Mouse (Mus musculus): ENCODE results near the gene Cep89. TPM values are rescaled to one million over a fixed set of nuclear protein-coding genes. Genes with fewer than 3 reads are reported as not detected.

Cep89 gene
- polyA plus RNA-seq, 1 experiment, result 2.9 TPM

DNA sequence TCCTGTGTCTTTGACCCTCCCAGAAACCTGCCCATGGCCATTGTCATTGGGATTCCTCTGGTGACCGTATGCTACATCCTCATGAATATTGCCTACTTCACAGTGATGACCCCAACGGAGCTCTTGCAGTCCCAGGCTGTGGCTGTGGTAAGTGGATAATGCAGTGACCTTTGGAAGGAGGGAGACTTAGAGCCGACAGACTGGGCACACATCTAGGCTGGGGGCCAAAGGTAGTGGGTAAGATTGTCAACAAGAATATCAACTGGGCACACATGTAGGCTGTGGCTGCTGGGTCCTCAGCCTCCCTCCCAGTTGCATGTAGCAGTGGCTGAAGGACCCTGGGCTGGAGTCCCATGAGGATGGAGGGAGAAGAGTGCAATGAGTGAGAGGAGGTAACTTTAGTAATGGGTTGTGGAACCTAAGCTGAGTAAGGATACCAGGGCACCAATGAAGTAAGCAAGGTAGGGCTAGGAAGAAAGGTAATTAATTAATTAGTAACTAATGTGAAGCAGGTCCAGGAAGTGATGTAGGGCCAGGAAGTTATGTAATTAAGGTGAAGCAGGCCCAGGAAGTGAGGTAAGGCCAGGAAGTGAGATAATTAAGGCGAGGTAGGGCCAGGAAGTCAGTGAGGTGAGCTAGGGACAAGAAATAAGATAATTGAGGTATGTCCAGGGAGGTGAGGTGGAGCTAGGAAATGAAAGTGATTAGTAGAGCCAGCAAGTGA lies 59.4 kb downstream of the Cep89 start:
- Histone ChIP-seq H3K9me3 (ENCODE audit: control insufficient read depth, low read length) (no peaks in the 10 kb centered on the region), H3K27me3 (ENCODE audit: control insufficient read depth) (no peaks in the 10 kb centered on the region), H3K4me1 (ENCODE audit: control insufficient read depth) (no peaks in the 10 kb centered on the region), H3K36me3 (ENCODE audit: control insufficient read depth) (no peaks in the 10 kb centered on the region), H3K4me3 (replicated peaks) (no peak overlapping the region)
- TF ChIP-seq TAL1 (IDR thresholded peaks at IDR 0.05; ENCODE audit: low read length) (no peak), GATA1 (IDR thresholded peaks at IDR 0.05; ENCODE audit: low read length) (no peak)

DNA sequence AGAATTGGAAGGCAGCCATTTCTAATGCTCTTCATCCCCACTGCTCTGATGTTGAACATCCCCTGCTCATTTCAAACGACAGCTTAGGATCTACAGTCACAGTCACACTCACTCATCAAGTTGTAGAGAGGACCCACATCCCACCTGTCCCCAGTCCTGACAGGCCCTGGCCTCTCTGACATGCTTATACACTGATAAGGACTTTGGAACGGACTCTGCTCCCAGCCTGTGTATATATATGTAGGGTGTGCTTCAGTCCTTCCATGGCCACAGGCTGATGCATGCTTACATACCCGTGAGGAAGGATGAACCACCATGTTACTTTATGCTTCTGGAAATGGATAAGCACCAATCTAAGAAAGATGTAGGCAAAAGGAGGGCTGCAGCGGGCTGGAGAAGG lies 64.1 kb downstream of the Cep89 start:
- Histone ChIP-seq H3K36me3 (ENCODE audit: control insufficient read depth) (no peaks in the 10 kb centered on the region), H3K4me1 (ENCODE audit: control insufficient read depth) (no peaks in the 10 kb centered on the region), H3K9me3 (ENCODE audit: control insufficient read depth, low read length) (no peaks in the 10 kb centered on the region), H3K4me3 (replicated peaks) (no peak overlapping the region), H3K27me3 (ENCODE audit: control insufficient read depth) (no peaks in the 10 kb centered on the region)
- TF ChIP-seq GATA1 (IDR thresholded peaks at IDR 0.05; ENCODE audit: low read length), result no peak
- TF ChIP-seq TAL1 (IDR thresholded peaks at IDR 0.05; ENCODE audit: low read length), result no peak

DNA sequence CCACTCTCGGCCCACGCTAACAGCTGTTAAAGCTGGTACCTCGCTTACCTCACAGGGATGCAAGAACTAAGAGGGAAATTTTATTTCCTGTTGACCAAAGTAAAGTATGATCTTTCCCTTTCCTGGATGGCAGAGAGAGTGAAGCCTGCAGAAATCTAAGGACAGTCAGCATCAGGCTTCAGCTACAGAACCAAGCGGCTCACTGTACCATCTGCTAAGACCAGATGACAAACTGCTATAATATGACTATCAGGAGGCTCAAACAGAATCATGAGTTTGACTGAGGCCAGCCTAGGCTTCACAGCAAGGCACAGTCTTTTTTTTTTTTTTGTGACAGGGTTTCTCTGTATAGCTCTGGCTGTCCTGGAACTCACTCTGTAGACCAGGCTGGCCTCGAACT lies 68.2 kb downstream of the Cep89 start:
- Histone ChIP-seq H3K4me3 (replicated peaks) (no peak overlapping the region), H3K36me3 (ENCODE audit: control insufficient read depth) (no peaks in the 10 kb centered on the region), H3K9me3 (ENCODE audit: control insufficient read depth, low read length) (no peaks in the 10 kb centered on the region), H3K4me1 (ENCODE audit: control insufficient read depth) (no peaks in the 10 kb centered on the region), H3K27me3 (ENCODE audit: control insufficient read depth) (no peaks in the 10 kb centered on the region)
- TF ChIP-seq GATA1 (IDR thresholded peaks at IDR 0.05; ENCODE audit: low read length) (no peak), TAL1 (IDR thresholded peaks at IDR 0.05; ENCODE audit: low read length) (no peak)

DNA sequence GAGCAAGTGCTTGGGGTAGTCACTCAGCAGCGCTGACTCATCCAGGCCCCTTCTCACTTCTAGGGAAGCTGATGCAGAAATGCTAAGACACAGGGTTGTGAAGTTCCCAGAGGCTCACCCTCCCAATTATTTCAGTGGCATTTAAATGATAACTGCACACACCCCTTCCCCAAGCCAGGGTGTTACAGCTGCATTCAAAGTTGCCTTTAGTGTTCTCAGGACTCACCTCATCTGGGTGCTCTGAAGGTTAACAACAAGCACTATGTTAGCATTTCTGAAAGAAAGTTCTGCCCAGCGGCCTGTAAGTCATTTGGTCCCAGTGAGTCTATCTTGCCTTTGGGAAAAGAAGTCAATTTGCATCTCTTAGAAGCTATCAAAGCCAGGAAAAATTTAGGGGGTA lies 71.0 kb downstream of the Cep89 start:
- TF ChIP-seq GATA1 (IDR thresholded peaks at IDR 0.05; ENCODE audit: low read length) (no peak), TAL1 (IDR thresholded peaks at IDR 0.05; ENCODE audit: low read length) (no peak)
- H3K27me3 ChIP-seq (ENCODE audit: control insufficient read depth), result no peaks in the 10 kb centered on the region
- H3K36me3 ChIP-seq (ENCODE audit: control insufficient read depth), result no peaks in the 10 kb centered on the region
- no peaks in the 10 kb centered on the region for H3K9me3 ChIP-seq (ENCODE audit: control insufficient read depth, low read length)
- H3K4me3 ChIP-seq (replicated peaks), result no peak overlapping the region
- no peaks in the 10 kb centered on the region for H3K4me1 ChIP-seq (ENCODE audit: control insufficient read depth)

DNA sequence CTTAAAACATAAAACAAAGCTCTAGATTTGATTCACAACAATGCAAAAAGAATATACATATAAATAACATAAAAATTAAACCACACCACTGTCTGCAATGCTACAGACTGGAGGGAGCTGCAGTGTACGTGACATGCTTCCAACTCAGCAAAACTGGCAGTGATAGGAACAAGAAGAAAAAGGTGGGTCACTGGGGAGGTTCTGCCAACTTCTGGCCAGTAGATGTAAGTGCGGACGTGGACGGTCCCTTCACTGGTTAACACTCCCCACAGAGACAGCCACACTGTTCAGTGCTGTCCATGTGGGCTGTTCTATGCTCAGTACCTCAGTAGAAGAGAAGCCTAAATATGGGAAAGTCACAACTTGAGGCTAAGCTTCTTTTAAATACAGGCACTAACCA lies 74.0 kb downstream of the Cep89 start:
- TF ChIP-seq TAL1 (IDR thresholded peaks at IDR 0.05; ENCODE audit: low read length), result no peak
- TF ChIP-seq GATA1 (IDR thresholded peaks at IDR 0.05; ENCODE audit: low read length), result no peak
- no peaks in the 10 kb centered on the region for H3K4me1 ChIP-seq (ENCODE audit: control insufficient read depth)
- no peaks in the 10 kb centered on the region for H3K27me3 ChIP-seq (ENCODE audit: control insufficient read depth)
- no peaks in the 10 kb centered on the region for H3K9me3 ChIP-seq (ENCODE audit: control insufficient read depth, low read length)
- no peaks in the 10 kb centered on the region for H3K36me3 ChIP-seq (ENCODE audit: control insufficient read depth)
- H3K4me3 ChIP-seq (replicated peaks), result no peak overlapping the region

DNA sequence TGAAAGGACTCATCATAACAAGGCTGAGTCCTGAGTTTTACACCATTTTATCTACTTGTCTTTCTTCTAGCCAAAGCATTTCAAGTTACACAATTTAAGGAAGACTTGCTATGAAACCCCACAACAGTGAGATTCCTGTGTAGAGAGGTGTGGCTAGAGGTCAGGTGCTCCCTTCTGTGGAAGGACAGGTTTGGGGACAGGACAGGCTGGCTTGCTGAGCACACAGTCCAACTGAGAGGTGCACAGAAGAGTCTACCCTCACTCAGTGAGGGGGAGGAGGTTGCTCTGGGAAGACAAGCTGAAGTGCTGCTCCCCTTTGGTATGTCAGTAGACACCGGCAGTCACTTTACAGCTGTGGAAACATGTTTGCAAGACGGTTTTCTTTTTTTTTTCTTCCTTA lies 79.6 kb downstream of the Cep89 start:
- no peaks in the 10 kb centered on the region for H3K36me3 ChIP-seq (ENCODE audit: control insufficient read depth)
- no peaks in the 10 kb centered on the region for H3K4me1 ChIP-seq (ENCODE audit: control insufficient read depth)
- H3K9me3 ChIP-seq (ENCODE audit: control insufficient read depth, low read length), result no peaks in the 10 kb centered on the region
- no peaks in the 10 kb centered on the region for H3K27me3 ChIP-seq (ENCODE audit: control insufficient read depth)
- TF ChIP-seq TAL1 (IDR thresholded peaks at IDR 0.05; ENCODE audit: low read length) (no peak), GATA1 (IDR thresholded peaks at IDR 0.05; ENCODE audit: low read length) (no peak)
- no peak overlapping the region for H3K4me3 ChIP-seq (replicated peaks)

DNA sequence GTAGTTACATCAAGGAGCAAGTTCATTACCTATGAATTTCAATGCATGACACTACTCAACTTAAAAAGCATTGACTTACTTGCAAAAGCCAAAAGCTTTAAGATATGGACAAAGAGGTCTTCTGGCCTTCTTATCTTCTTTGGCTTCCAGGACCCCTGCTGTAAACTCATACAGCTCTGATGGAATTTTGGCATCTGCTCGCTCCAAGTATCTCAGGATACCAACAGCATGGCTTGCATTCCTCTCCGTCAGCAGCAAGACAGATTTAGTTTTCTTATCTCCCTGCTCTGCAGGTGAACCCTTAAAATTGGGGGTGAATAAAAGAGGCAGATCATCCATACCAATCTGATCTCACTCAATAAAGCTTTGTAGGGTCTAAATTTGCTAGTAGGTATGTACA lies 88.3 kb downstream of the Cep89 start:
- Histone ChIP-seq H3K4me1 (ENCODE audit: control insufficient read depth) (no peaks in the 10 kb centered on the region), H3K4me3 (replicated peaks) (no peak overlapping the region), H3K9me3 (ENCODE audit: control insufficient read depth, low read length) (no peaks in the 10 kb centered on the region), H3K27me3 (ENCODE audit: control insufficient read depth) (no peaks in the 10 kb centered on the region), H3K36me3 (ENCODE audit: control insufficient read depth) (no peaks in the 10 kb centered on the region)
- no peak for TF ChIP-seq GATA1 (IDR thresholded peaks at IDR 0.05; ENCODE audit: low read length)
- TF ChIP-seq TAL1 (IDR thresholded peaks at IDR 0.05; ENCODE audit: low read length), result no peak

DNA sequence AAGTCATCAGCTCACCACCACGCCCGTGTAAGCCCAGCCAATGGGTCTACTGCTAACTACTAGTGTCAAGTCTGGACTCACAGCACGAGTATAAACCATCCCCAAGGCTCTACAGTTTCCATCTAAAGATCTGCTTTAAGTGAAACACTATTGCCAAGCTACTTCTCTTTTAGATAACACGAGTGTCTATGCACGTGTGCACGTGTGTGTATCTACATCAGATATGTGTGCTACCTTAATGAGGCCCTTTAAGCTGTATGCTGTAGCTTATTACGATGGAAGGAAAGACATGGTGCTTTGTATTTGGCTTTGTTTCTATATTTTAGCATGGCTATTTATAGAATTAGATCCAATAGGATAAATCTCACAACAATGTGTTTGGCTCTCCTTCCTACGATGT lies 89.7 kb downstream of the Cep89 start:
- H3K4me1 ChIP-seq (ENCODE audit: control insufficient read depth), result no peaks in the 10 kb centered on the region
- no peaks in the 10 kb centered on the region for H3K27me3 ChIP-seq (ENCODE audit: control insufficient read depth)
- H3K36me3 ChIP-seq (ENCODE audit: control insufficient read depth), result no peaks in the 10 kb centered on the region
- no peaks in the 10 kb centered on the region for H3K9me3 ChIP-seq (ENCODE audit: control insufficient read depth, low read length)
- no peak for TF ChIP-seq TAL1 (IDR thresholded peaks at IDR 0.05; ENCODE audit: low read length)
- TF ChIP-seq GATA1 (IDR thresholded peaks at IDR 0.05; ENCODE audit: low read length), result no peak
- no peak overlapping the region for H3K4me3 ChIP-seq (replicated peaks)

Other genes starting within 250 kb of the Cep89 start
- not detected in 2 replicates for gene Slc7a10, start 210.7 kb upstream of the Cep89 start, polyA plus RNA-seq (2012)
- 0.04 TPM in 1 of 2 replicates, not detected in the other for gene Lrp3, start 181.5 kb upstream of the Cep89 start, polyA plus RNA-seq (2012)
- 0.32 and 0.41 TPM in 2 replicates for gene Gpatch1, start 78.6 kb upstream of the Cep89 start, polyA plus RNA-seq (2012)
- 0.03 and 0.04 TPM in 2 replicates for gene Rhpn2, start 62.9 kb upstream of the Cep89 start, polyA plus RNA-seq (2012)
- 2.6 and 4.1 TPM in 2 replicates for gene Faap24, start 199 bp upstream of the Cep89 start, polyA plus RNA-seq (2012)
- 0.03 TPM in 1 of 2 replicates, not detected in the other for gene Slc7a9, start 51.8 kb downstream of the Cep89 start, polyA plus RNA-seq (2012)
- not detected in 2 replicates for gene Tdrd12, start 140.7 kb downstream of the Cep89 start, polyA plus RNA-seq (2012)
- 8.9 and 10.5 TPM in 2 replicates for gene Nudt19, start 159.3 kb downstream of the Cep89 start, polyA plus RNA-seq (2012)
- 0.01 TPM in 1 of 2 replicates, not detected in the other for gene Rgs9bp, start 188.5 kb downstream of the Cep89 start, polyA plus RNA-seq (2012)
- 2.0 and 4.3 TPM in 2 replicates for gene Ankrd27, start 189.2 kb downstream of the Cep89 start, polyA plus RNA-seq (2012)